Mouse (Mus musculus) E14TG2a.4 (cell line): ENCODE measurements around the gene Itgb5.

ENCODE experiments used
- CTCF ChIP-seq: conservative IDR thresholded peaks from 2 replicates; pipeline ENCODE4 v1.5.1; 2014; ENCODE audit warnings: low read length
- NANOG ChIP-seq: IDR thresholded peaks from 2 replicates; pipeline ENCODE4 v1.6.1; 2014; ENCODE audit warnings: borderline replicate concordance, low read length, mixed read lengths
- POU5F1 ChIP-seq: IDR thresholded peaks from 2 replicates; pipeline ENCODE4 v1.6.1; 2014; ENCODE audit warnings: low read length, borderline replicate concordance

- TF ChIP-seq CTCF, result no peak
- no peak for TF ChIP-seq POU5F1
- TF ChIP-seq NANOG, result no peak
Observed at GRCm38 (mm10) chr16:33942341-33942740, 112.9 kb downstream of the Itgb5 start.
